Mouse (Mus musculus): ENCODE results near the gene Kctd12. TPM values are rescaled to one million over a fixed set of nuclear protein-coding genes. Genes with fewer than 3 reads are reported as not detected.

Kctd12 gene
- polyA plus RNA-seq, 1 experiment from 2014 or later = 4.8 TPM

DNA sequence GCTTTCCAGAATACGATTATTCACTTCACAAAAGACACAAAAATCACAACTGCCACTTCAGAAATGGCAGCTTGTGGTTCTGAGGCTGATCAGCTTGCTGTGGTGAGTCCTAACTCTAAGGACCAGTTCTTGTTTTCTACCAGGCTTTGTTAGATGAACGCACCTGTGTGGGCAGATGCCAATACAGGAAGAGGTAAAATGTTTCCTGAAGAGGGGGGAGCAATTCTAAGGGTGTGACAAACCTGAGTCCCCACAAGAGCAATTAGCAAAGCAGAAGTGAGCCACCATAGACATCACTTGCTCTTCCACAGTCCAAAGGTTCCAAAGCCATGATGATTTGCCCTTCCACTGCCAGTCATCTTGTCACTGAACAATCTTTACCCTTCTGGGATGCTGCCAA, 20.4 kb downstream of the Kctd12 start:
- ATAC-seq (ENCODE audit: insufficient number of reproducible peaks, low FRiP score) = no peak
- H3K9ac ChIP-seq = no peak overlapping the region
- H3K27ac ChIP-seq (ENCODE audit: poor library complexity, severe bottlenecking) = no peak overlapping the region
- H3K36me3 ChIP-seq = no peaks in the 10 kb centered on the region
- no peaks in the 10 kb centered on the region for H3K27me3 ChIP-seq (replicated peaks)
- H3K4me1 ChIP-seq (replicated peaks) = peaks cover 5% of the 10 kb centered on the region; the same call in 1 of the 2 replicates
- no peaks in the 10 kb centered on the region for H3K9me3 ChIP-seq (replicated peaks)
- H3K4me3 ChIP-seq = no peak overlapping the region
- H3K4me2 ChIP-seq = no peak overlapping the region
- WGBS = 72% methylated on average over 2 of the region's 2 CpGs

DNA sequence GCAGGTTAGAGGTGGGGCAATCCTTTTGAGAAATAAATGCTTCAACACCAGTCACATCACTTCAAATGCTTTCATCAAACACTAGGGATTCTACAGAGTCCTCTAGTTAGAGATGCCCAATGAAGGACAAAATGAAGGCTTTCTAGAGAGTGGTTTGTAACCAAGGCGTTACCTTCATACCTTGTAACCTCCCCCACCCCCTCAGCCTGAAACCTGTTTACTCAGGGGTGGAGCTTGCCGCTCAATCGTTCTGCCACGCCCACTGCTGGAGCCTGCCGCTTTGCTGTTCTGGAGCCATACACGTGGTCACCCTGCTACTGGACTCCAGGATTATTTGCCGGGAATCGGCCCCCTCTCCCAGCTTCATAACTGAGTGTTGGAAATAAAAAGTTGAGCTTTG, 28.9 kb downstream of the Kctd12 start:
- Histone ChIP-seq H3K36me3 (no peaks in the 10 kb centered on the region), H3K9me3 (replicated peaks) (no peaks in the 10 kb centered on the region), H3K4me2 (no peak overlapping the region), H3K27ac (ENCODE audit: poor library complexity, severe bottlenecking) (no peak overlapping the region), H3K9ac (no peak overlapping the region), H3K4me3 (no peak overlapping the region), H3K4me1 (replicated peaks) (no peaks in the 10 kb centered on the region), H3K27me3 (replicated peaks) (no peaks in the 10 kb centered on the region)
- no peak for ATAC-seq (ENCODE audit: insufficient number of reproducible peaks, low FRiP score)
- 33% methylated on average over 8 of the region's 8 CpGs for WGBS

DNA sequence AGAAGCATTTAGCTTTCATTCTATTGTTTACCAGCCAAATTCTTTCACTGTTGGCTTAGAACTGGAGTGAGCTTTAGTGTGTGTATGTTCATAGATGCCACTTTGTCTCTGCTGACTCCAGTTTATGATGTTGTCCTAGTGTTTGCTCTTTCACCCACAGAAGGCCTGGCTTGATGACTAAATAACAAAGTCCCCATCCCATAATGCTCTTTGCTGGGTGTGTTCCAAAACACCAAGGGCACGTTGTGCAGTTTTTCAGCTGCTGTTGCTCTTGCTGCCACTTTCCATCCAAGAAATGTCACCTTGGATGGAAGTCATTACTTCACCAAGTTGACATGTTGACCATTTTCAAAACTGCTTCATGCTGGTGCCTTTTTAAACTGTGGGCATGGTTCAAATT, 30.5 kb downstream of the Kctd12 start:
- H3K27me3 ChIP-seq (replicated peaks) = no peaks in the 10 kb centered on the region
- H3K9me3 ChIP-seq (replicated peaks) = no peaks in the 10 kb centered on the region
- ATAC-seq (ENCODE audit: insufficient number of reproducible peaks, low FRiP score) = no peak
- no peaks in the 10 kb centered on the region for H3K4me1 ChIP-seq (replicated peaks)
- H3K36me3 ChIP-seq = no peaks in the 10 kb centered on the region
- no peak overlapping the region for H3K27ac ChIP-seq (ENCODE audit: poor library complexity, severe bottlenecking)
- no peak overlapping the region for H3K4me3 ChIP-seq
- no peak overlapping the region for H3K9ac ChIP-seq
- H3K4me2 ChIP-seq = no peak overlapping the region
- 85% methylated on average over 1 of the region's 1 CpGs for WGBS

DNA sequence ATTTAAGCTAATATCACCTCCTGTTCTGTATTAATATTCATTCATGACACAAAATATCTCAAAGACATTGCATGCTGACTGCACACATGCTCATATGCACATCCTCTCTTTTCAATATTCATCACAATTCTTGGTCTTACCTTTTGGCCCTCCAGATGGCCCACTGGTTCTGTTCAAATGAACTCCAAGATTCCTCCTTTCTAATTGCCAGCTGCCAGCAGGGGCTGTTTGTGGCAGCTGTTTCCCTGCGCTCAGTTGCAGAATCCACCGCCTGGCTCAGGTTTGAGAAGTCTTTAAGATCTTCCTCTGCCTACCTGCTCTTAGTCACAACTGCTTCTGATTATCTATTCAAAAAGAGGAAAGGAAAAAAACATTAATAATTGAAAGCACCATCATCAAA, 34.6 kb downstream of the Kctd12 start:
- H3K9me3 ChIP-seq (replicated peaks) = no peaks in the 10 kb centered on the region
- H3K27me3 ChIP-seq (replicated peaks) = no peaks in the 10 kb centered on the region
- H3K9ac ChIP-seq = no peak overlapping the region
- H3K4me3 ChIP-seq = no peak overlapping the region
- 62% methylated on average over 2 of the region's 2 CpGs for WGBS
- no peak for ATAC-seq (ENCODE audit: insufficient number of reproducible peaks, low FRiP score)
- H3K4me1 ChIP-seq (replicated peaks) = no peaks in the 10 kb centered on the region
- no peaks in the 10 kb centered on the region for H3K36me3 ChIP-seq
- no peak overlapping the region for H3K4me2 ChIP-seq
- H3K27ac ChIP-seq (ENCODE audit: poor library complexity, severe bottlenecking) = no peak overlapping the region

DNA sequence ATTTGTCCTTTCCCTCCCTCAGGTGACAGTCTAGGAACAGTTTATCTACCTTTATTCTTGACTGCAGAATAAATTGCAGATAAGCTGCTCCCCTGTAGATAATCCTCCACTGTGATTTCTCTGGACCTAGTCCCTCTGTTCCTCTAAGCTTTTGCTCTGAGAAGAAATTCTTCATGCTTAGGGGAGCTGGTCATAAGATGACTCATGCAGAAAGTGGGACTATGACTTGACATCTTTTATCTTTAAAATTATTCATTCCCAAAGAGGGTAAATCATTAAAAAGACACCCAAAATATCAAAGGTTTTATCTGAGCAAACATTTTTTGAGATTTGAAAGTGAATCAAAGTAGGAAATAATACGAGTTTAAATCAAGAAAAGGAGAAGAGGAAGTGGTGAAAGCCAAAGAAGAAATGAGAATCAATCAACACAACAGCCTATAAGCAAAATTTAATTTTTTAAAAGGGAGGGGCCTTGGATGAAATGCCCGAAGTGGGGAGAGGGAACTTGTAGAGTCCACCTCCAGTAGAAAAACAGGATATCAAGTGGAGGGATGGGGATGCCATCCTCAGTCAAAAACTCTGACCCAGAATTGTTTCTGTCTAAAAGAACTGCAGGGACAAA, 40.1 kb downstream of the Kctd12 start:
- Histone ChIP-seq H3K9me3 (replicated peaks) (no peaks in the 10 kb centered on the region), H3K27ac (ENCODE audit: poor library complexity, severe bottlenecking) (no peak overlapping the region), H3K36me3 (no peaks in the 10 kb centered on the region), H3K4me1 (replicated peaks) (no peaks in the 10 kb centered on the region), H3K27me3 (replicated peaks) (no peaks in the 10 kb centered on the region), H3K9ac (no peak overlapping the region), H3K4me3 (no peak overlapping the region), H3K4me2 (no peak overlapping the region)
- 71% methylated on average over 2 of the region's 2 CpGs for WGBS
- ATAC-seq (ENCODE audit: insufficient number of reproducible peaks, low FRiP score) = no peak

DNA sequence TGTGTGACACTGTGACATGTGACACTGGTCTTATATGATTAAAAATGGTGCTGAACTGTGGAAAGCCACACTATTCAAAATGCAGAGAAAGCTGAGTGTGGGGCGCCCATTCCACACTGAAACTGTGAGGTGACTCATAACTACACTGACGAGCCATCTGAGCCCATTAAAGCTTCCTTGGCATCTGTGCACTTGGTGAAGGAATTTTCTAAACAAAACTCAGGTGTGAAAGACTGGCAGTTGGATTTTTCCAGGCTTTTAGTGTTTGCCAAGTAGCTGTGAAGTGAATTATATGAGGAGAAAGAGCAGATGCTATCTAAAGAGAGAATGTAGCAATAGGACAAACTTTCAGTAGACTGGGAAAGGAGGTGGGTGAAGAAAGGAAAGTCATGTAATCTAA, 47.6 kb downstream of the Kctd12 start:
- Histone ChIP-seq H3K9me3 (replicated peaks) (no peaks in the 10 kb centered on the region), H3K27ac (ENCODE audit: poor library complexity, severe bottlenecking) (no peak overlapping the region), H3K36me3 (no peaks in the 10 kb centered on the region), H3K27me3 (replicated peaks) (no peaks in the 10 kb centered on the region), H3K4me2 (no peak overlapping the region), H3K4me1 (replicated peaks) (no peaks in the 10 kb centered on the region), H3K4me3 (no peak overlapping the region), H3K9ac (no peak overlapping the region)
- ATAC-seq (ENCODE audit: insufficient number of reproducible peaks, low FRiP score) = no peak
- 67% methylated on average over 2 of the region's 2 CpGs for WGBS

DNA sequence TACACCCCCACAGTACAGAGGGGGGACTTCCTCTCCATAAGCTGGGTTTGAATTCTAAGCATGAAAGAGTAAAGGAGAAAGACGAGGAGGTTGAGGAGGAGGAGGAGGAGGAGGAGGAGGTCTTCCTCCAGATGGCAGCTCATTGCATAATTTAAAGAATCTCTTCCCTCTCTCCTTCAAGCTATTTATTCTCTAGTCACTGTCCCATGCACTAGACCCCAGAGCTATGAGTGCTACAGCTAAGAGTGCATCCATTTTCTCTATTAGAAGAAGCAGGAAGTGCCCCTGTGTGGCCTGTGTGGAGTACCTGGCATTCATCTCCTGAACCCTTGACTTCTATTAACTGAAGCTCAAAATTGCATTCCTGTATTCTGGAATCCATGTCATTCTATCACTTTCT, 51.5 kb downstream of the Kctd12 start:
- Histone ChIP-seq H3K4me3 (no peak overlapping the region), H3K27me3 (replicated peaks) (no peaks in the 10 kb centered on the region), H3K27ac (ENCODE audit: poor library complexity, severe bottlenecking) (no peak overlapping the region), H3K4me1 (replicated peaks) (no peaks in the 10 kb centered on the region), H3K9ac (no peak overlapping the region), H3K36me3 (no peaks in the 10 kb centered on the region), H3K4me2 (no peak overlapping the region), H3K9me3 (replicated peaks) (no peaks in the 10 kb centered on the region)
- no peak for ATAC-seq (ENCODE audit: insufficient number of reproducible peaks, low FRiP score)
- 50% methylated on average over 1 of the region's 1 CpGs for WGBS

DNA sequence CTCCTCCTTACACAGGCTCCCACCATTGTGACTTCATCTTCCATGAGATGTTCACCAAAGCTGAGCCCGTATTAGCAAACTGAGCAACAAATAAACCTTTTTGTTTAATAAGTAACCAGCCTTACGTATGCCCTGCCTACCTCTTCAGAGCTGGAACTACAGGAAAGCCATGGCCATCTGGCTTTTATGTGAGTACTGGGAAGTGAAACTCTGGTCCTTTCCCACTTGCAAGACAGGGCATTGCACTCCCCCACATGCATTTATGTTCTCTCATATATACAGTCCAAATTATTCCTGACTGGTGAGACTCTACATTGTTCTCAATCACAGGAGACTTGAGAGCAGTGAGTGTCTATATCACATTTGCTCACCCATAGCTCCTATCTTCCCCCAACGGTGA, 52.9 kb downstream of the Kctd12 start:
- ATAC-seq (ENCODE audit: insufficient number of reproducible peaks, low FRiP score) = no peak
- WGBS = 71% methylated on average over 3 of the region's 3 CpGs
- Histone ChIP-seq H3K27me3 (replicated peaks) (no peaks in the 10 kb centered on the region), H3K4me1 (replicated peaks) (peaks cover 5% of the 10 kb centered on the region; the same call in 1 of the 2 replicates), H3K27ac (ENCODE audit: poor library complexity, severe bottlenecking) (no peak overlapping the region), H3K9me3 (replicated peaks) (no peaks in the 10 kb centered on the region), H3K9ac (no peak overlapping the region), H3K4me3 (no peak overlapping the region), H3K36me3 (no peaks in the 10 kb centered on the region), H3K4me2 (no peak overlapping the region)

DNA sequence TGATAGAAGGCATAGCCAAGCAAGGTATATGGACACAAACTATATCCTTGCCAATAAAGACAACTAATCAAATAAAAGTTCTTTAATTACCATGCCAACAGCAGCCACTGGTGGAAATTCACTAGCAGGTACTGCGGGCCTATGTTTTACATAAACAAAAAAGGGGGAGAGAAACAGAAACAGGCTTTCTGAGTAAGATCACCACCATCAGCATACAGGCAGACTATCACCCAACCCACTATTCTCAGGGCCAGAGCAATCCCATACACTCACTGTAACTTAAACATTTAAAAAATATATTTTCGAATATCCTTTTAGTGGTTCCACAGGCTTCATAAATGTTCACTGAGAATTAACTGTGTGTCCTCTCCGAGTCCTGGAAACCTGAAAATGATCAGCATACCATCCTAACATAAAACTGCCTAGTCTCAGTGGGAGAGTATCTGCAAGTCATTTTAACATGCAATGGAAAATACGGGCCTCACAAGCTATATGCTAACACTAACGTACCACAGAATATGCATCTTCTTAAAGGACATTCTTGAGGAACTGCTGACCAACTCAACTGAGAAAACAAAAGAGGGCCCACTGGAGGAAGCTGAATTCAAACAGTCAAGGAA, 54.5 kb downstream of the Kctd12 start:
- 80% methylated on average over 5 of the region's 5 CpGs for WGBS
- H3K4me3 ChIP-seq = no peak overlapping the region
- H3K4me1 ChIP-seq (replicated peaks) = peaks cover 8% of the 10 kb centered on the region; the same call in 1 of the 2 replicates
- H3K9me3 ChIP-seq (replicated peaks) = no peaks in the 10 kb centered on the region
- no peaks in the 10 kb centered on the region for H3K36me3 ChIP-seq
- H3K27me3 ChIP-seq (replicated peaks) = no peaks in the 10 kb centered on the region
- H3K4me2 ChIP-seq = no peak overlapping the region
- H3K27ac ChIP-seq (ENCODE audit: poor library complexity, severe bottlenecking) = no peak overlapping the region
- no peak overlapping the region for H3K9ac ChIP-seq
- ATAC-seq (ENCODE audit: insufficient number of reproducible peaks, low FRiP score) = no peak

Small RNAs within 50 kb of the gene (microRNA-seq; reads per million reads assigned to microRNA genes)
- gene Mir5130 = 1.4 reads per million

Other genes starting within 250 kb of the Kctd12 start
- not detected in 2 replicates for gene Acod1, start 64.3 kb upstream of the Kctd12 start, polyA plus RNA-seq (2016; fragmentation: Nextera tagmentation; extraction: Ambion mirVana)
- 31.0 TPM in 2 replicates for gene Cln5, start 87.6 kb upstream of the Kctd12 start, polyA plus RNA-seq (2016; fragmentation: Nextera tagmentation; extraction: Ambion mirVana)
- gene Fbxl3, start 116.9 kb upstream of the Kctd12 start, polyA plus RNA-seq (2016; fragmentation: Nextera tagmentation; extraction: Ambion mirVana) = 26.5 and 28.3 TPM in 2 replicates